Mouse (Mus musculus) layer of hippocampus, postnatal 10 days (tissue): ENCODE results near the gene Diras2. TPM values are rescaled to one million over a fixed set of nuclear protein-coding genes. Genes with fewer than 3 reads are reported as not detected.

Source experiments
- DNase-seq, 2 experiments: peaks; one replicate each; pipeline ENCODE4 v3.0.0; 2021; ENCODE audit warnings: low spot score in 2 of 2
- total RNA-seq, 2 experiments: library from RNA; stranded (reverse); gene quantifications; 2 replicates each; pipeline ENCODE4 v1.2.3; 2021

Diras2 gene
- total RNA-seq, 2 experiments from 2014 or later = 151 to 162 TPM

- DNase-seq = peak in 1 of 2 experiments; percentile 46
These were observed 61.0 kb downstream of the Diras2 start for GRCm38 (mm10) chr13:52469795-52470690.

- no peak for DNase-seq
These were observed 65.9 kb downstream of the Diras2 start for GRCm38 (mm10) chr13:52465141-52465540.

GRCm38 (mm10) chr13:52459982-52460381 is 71.1 kb downstream of the Diras2 start:
- no peak for DNase-seq

- peak; percentile 71 to 77 for DNase-seq
These were observed 73.2 kb downstream of the Diras2 start for GRCm38 (mm10) chr13:52457889-52458324.

- DNase-seq = peak in 1 of 2 experiments; percentile 39
These were observed 73.7 kb downstream of the Diras2 start for GRCm38 (mm10) chr13:52457177-52457888.

- DNase-seq = no peak
These were observed 75.8 kb downstream of the Diras2 start for GRCm38 (mm10) chr13:52455329-52455728.

- no peak for DNase-seq
These were observed 76.3 kb downstream of the Diras2 start for GRCm38 (mm10) chr13:52454708-52455250.

Other genes with a start within 250 kb of the Diras2 start
- 1 to 10 TPM; 6.6 to 8.2 TPM for gene Syk, start 51.9 kb upstream of the Diras2 start, total RNA-seq